In the genomic region with DNA sequence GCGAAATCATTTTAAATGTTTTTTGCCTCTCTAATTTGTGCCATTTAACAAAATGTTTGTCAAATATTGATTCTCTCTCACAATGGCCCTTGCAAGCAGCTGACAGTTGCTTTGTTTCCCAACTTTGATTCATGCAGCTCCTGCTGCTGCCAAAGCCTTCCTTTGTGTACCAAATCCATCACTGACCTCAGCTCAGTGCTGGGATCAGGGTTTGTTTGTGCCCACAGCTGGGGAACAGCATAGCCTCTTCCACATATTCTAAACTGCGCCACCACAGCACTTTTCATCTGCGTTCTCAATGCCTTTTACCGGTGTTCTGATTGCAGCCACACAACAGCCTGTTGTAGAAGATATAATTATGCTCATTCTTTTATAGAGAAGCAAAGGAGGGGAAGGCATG, we compare ENCODE assay signal across 28 mouse cellular contexts.
DNase-seq lines count a peak whose midpoint lies in the region; ATAC-seq and TF ChIP-seq lines count a peak whose summit lies in the region.
"Had no signal": no experiment of that assay in that cellular context is flagged by ENCODE, and none has a peak within 500 bp of the region (broad histone marks: within the 10 kb centered on the region; RNA-seq: fewer than 3 reads in every experiment).

No protein-coding gene starts in this region.

- peak; percentile 1 for DNase-seq in cerebellum, adult 11-12 months
- DNase-seq in cerebellum, postnatal 10 days, result no peak
- DNase-seq in hindbrain, embryonic 11.5 days (ENCODE audit: low spot score), result peak; percentile 20
- no peak for DNase-seq in hindbrain, postnatal 0 days (ENCODE audit: low spot score)
- DNase-seq in midbrain, embryonic 10.5 days (ENCODE audit: low spot score), result peak; percentile 21
- peak; percentile 31 for DNase-seq in embryo, embryonic 11 days
- DNase-seq: adrenal gland, adult 8-10 months; cerebellum, adult 11 months; cerebellum, adult 9-11 months; gastrocnemius, postnatal 10 days; kidney, adult 11 months; kidney, postnatal 36 days; lung, adult 2 months; lung, postnatal 10 days; right cerebral cortex, postnatal 25 days; thymus, adult 18-20 months; thymus, postnatal 25 days had no signal

- peak; percentile 81 for ATAC-seq in hindbrain, embryonic 11.5 days (ENCODE audit: low FRiP score)
- no peak for ATAC-seq in hindbrain, postnatal 0 days
- no peak for ATAC-seq in midbrain, embryonic 15.5 days (replicated peaks)
- ATAC-seq in kidney, embryonic 14.5 days (ENCODE audit: low FRiP score, low TSS enrichment), result no peak
- ATAC-seq: inflammation-experienced regulatory T-cells, adult 6 months had no signal

- no peak overlapping the region for H3K4me3 ChIP-seq in hindbrain, embryonic 11.5 days (ENCODE audit: low read depth, low read length)
- no peak overlapping the region for H3K4me3 ChIP-seq in hindbrain, postnatal 0 days (ENCODE audit: low read length)
- H3K4me3 ChIP-seq in midbrain, embryonic 10.5 days, result no peak overlapping the region
- no peak overlapping the region for H3K4me3 ChIP-seq in midbrain, embryonic 15.5 days
- H3K4me3 ChIP-seq in kidney, embryonic 14.5 days (ENCODE audit: low read length), result no peak overlapping the region
- H3K4me3 ChIP-seq: embryonic facial prominence, embryonic 12.5 days; heart, embryonic 15.5 days; limb, embryonic 10.5 days; limb, embryonic 15.5 days had no signal

- no peaks in the 10 kb centered on the region for H3K9me3 ChIP-seq in hindbrain, embryonic 11.5 days (ENCODE audit: control insufficient read depth, low read length)
- no peaks in the 10 kb centered on the region for H3K9me3 ChIP-seq in hindbrain, postnatal 0 days (ENCODE audit: low read length)
- no peaks in the 10 kb centered on the region for H3K9me3 ChIP-seq in midbrain, embryonic 10.5 days (replicated peaks)
- no peaks in the 10 kb centered on the region for H3K9me3 ChIP-seq in midbrain, embryonic 15.5 days
- H3K9me3 ChIP-seq in kidney, embryonic 14.5 days (ENCODE audit: control insufficient read depth, low read length), result no peaks in the 10 kb centered on the region
- H3K9me3 ChIP-seq: embryonic facial prominence, embryonic 12.5 days; heart, embryonic 15.5 days; limb, embryonic 10.5 days; limb, embryonic 15.5 days had no signal

- H3K36me3 ChIP-seq in hindbrain, embryonic 11.5 days (ENCODE audit: control insufficient read depth, insufficient read depth, low read length), result no peaks in the 10 kb centered on the region
- H3K36me3 ChIP-seq in hindbrain, postnatal 0 days (ENCODE audit: insufficient read depth, low read length), result no peaks in the 10 kb centered on the region
- H3K36me3 ChIP-seq in midbrain, embryonic 10.5 days, result no peaks in the 10 kb centered on the region
- H3K36me3 ChIP-seq in midbrain, embryonic 15.5 days (replicated peaks), result no peaks in the 10 kb centered on the region
- no peaks in the 10 kb centered on the region for H3K36me3 ChIP-seq in kidney, embryonic 14.5 days (ENCODE audit: control insufficient read depth, insufficient read depth, low read length)
- H3K36me3 ChIP-seq: embryonic facial prominence, embryonic 12.5 days; heart, embryonic 15.5 days; limb, embryonic 10.5 days; limb, embryonic 15.5 days had no signal

- no peak for TF ChIP-seq CTCF in hindbrain, postnatal 0 days (IDR thresholded peaks at IDR 0.05; ENCODE audit: low read depth)

- H3K4me1 ChIP-seq in hindbrain, embryonic 11.5 days (replicated peaks; ENCODE audit: control insufficient read depth, insufficient read depth, low read length), result no peaks in the 10 kb centered on the region
- H3K4me1 ChIP-seq in hindbrain, postnatal 0 days (ENCODE audit: insufficient read depth, low read length), result no peaks in the 10 kb centered on the region
- H3K4me1 ChIP-seq in midbrain, embryonic 10.5 days, result peaks cover 15% of the 10 kb centered on the region
- no peaks in the 10 kb centered on the region for H3K4me1 ChIP-seq in midbrain, embryonic 15.5 days
- H3K4me1 ChIP-seq in kidney, embryonic 14.5 days (ENCODE audit: control insufficient read depth, insufficient read depth, low read length), result no peaks in the 10 kb centered on the region
- H3K4me1 ChIP-seq: embryonic facial prominence, embryonic 12.5 days; heart, embryonic 15.5 days; limb, embryonic 10.5 days; limb, embryonic 15.5 days had no signal

- H3K9ac ChIP-seq in hindbrain, embryonic 11.5 days (ENCODE audit: low read depth, low read length), result no peak overlapping the region
- H3K9ac ChIP-seq in hindbrain, postnatal 0 days (replicated peaks; ENCODE audit: low read length), result no peak overlapping the region
- H3K9ac ChIP-seq in midbrain, embryonic 15.5 days, result no peak overlapping the region
- no peak overlapping the region for H3K9ac ChIP-seq in kidney, embryonic 14.5 days (ENCODE audit: low read depth, low read length)
- H3K9ac ChIP-seq: embryonic facial prominence, embryonic 12.5 days; heart, embryonic 15.5 days; hindbrain, embryonic 14.5 days; limb, embryonic 15.5 days; liver, embryonic 14.5 days had no signal

- no peak overlapping the region for H3K4me2 ChIP-seq in hindbrain, embryonic 11.5 days (replicated peaks; ENCODE audit: low read depth, low read length)
- H3K4me2 ChIP-seq in hindbrain, postnatal 0 days (ENCODE audit: low read depth, low read length), result no peak overlapping the region
- no peak overlapping the region for H3K4me2 ChIP-seq in midbrain, embryonic 15.5 days
- H3K4me2 ChIP-seq in kidney, embryonic 14.5 days (replicated peaks; ENCODE audit: low read depth, low read length), result no peak overlapping the region
- H3K4me2 ChIP-seq: embryonic facial prominence, embryonic 12.5 days; heart, embryonic 15.5 days; hindbrain, embryonic 14.5 days; limb, embryonic 15.5 days had no signal

- H3K27ac ChIP-seq in hindbrain, embryonic 11.5 days (ENCODE audit: low read depth, low read length), result no peak overlapping the region
- no peak overlapping the region for H3K27ac ChIP-seq in hindbrain, postnatal 0 days
- H3K27ac ChIP-seq in midbrain, embryonic 10.5 days (replicated peaks), result peak overlapping the region; percentile 58
- no peak overlapping the region for H3K27ac ChIP-seq in midbrain, embryonic 15.5 days
- H3K27ac ChIP-seq in kidney, embryonic 14.5 days (ENCODE audit: low read depth, low read length), result no peak overlapping the region
- H3K27ac ChIP-seq: embryonic facial prominence, embryonic 12.5 days; heart, embryonic 15.5 days; hindbrain, embryonic 14.5 days; limb, embryonic 10.5 days; limb, embryonic 15.5 days; liver, embryonic 14.5 days; macrophage had no signal

- no peaks in the 10 kb centered on the region for H3K27me3 ChIP-seq in hindbrain, embryonic 11.5 days (ENCODE audit: control insufficient read depth, insufficient read depth, low read length)
- H3K27me3 ChIP-seq in hindbrain, postnatal 0 days (ENCODE audit: insufficient read depth, low read length), result no peaks in the 10 kb centered on the region
- no peaks in the 10 kb centered on the region for H3K27me3 ChIP-seq in midbrain, embryonic 10.5 days (ENCODE audit: low read depth, poor library complexity, severe bottlenecking)
- H3K27me3 ChIP-seq in midbrain, embryonic 15.5 days (replicated peaks), result no peaks in the 10 kb centered on the region
- no peaks in the 10 kb centered on the region for H3K27me3 ChIP-seq in kidney, embryonic 14.5 days (ENCODE audit: control insufficient read depth, insufficient read depth, low read length)
- H3K27me3 ChIP-seq: CH12.LX; embryonic facial prominence, embryonic 12.5 days; heart, embryonic 15.5 days; limb, embryonic 15.5 days had no signal

- 36% methylated on average over 4 of the region's 4 CpGs for WGBS in hindbrain, embryonic 11.5 days
- 37% methylated on average over 4 of the region's 4 CpGs for WGBS in hindbrain, postnatal 0 days
- WGBS in midbrain, embryonic 10.5 days, result 46% methylated on average over 4 of the region's 4 CpGs
- WGBS in midbrain, embryonic 15.5 days, result 30% methylated on average over 4 of the region's 4 CpGs
- WGBS in kidney, embryonic 14.5 days, result 82% methylated on average over 4 of the region's 4 CpGs

Comparison
In these comparisons a context has a peak if more than half of its experiments do, and no peak if none do; other contexts are left out.
1. DNase-seq: peak in cerebellum, adult 11-12 months (single experiment), hindbrain, embryonic 11.5 days (single experiment), midbrain, embryonic 10.5 days (single experiment) and embryo, embryonic 11 days (single experiment); none in cerebellum, postnatal 10 days (0 of 2) and hindbrain, postnatal 0 days (single experiment).